Mouse (Mus musculus): ENCODE data around the gene Mslnl. TPM values are rescaled to one million over a fixed set of nuclear protein-coding genes. Genes with fewer than 3 reads are reported as not detected.
"Not testable (repeated sequence)": the region's sequence is repeated elsewhere in the genome, so short reads cannot be mapped to it uniquely, and the experiment has no call there.

The Mslnl gene
- polyA plus RNA-seq, 1 experiment from 2014 or later, result not detected

DNA sequence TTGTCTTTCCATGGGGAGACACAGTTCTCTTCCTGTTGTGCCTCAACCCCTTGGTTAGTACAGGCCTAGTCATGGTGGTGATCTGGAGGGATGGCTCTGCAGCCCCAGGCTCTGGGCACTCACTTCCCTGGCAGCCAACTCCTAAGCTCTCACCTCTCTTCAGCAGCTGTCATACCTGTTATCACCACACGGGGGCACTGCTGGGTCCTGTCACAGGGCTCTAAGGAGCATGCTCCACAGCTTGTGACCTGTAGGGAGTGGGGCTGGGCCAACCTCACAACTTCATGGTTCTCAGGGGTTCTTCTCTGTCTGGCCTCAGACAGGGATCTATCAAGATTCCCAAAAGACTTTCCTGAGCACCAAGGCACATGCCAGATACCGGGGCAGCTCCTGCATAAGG, 3.8 kb upstream of the Mslnl start:
- no peak for ATAC-seq
- Histone ChIP-seq H3K27me3 (replicated peaks; ENCODE audit: control insufficient read depth, insufficient read depth, low read length) (no peaks in the 10 kb centered on the region), H3K4me2 (replicated peaks; ENCODE audit: low read depth) (no peak overlapping the region), H3K9me3 (ENCODE audit: control insufficient read depth) (no peaks in the 10 kb centered on the region), H3K4me3 (ENCODE audit: low read depth, low read length) (no peak overlapping the region), H3K4me1 (replicated peaks; ENCODE audit: control insufficient read depth, insufficient read depth, low read length) (0 out of 2 replicates have a peak, but pooled peaks cover 4% of the 10 kb centered on the region), H3K9ac (ENCODE audit: low read depth, low read length) (no peak overlapping the region), H3K27ac (ENCODE audit: low read depth, low read length) (no peak overlapping the region), H3K36me3 (ENCODE audit: control insufficient read depth, insufficient read depth) (no peaks in the 10 kb centered on the region; the same call in 1 of the 2 replicates)
- TF ChIP-seq CTCF (IDR thresholded peaks at IDR 0.05; ENCODE audit: low read depth), result peak; percentile 97
- 11% methylated on average over 2 of the region's 2 CpGs for WGBS

DNA sequence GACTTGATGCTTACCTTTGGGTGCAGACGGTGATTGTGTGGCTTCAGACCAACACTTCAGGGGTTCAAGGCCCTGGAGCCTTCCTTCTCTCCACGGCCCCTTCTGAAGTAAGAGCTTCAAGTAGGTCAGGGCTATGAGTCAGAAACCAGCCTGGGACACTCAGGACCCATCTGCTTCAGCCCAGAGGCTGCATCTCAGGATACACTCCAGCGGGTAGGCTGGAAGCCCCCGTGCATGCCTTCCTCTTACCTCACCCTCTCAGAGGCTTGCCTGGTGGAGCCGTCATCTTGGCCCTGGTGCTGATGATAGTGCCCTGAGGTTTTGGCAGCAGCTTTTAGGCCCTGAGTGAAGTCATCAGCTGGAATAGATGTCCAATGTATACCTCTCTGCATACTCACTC, 596 bp upstream of the Mslnl start:
- H3K4me2 ChIP-seq (replicated peaks; ENCODE audit: low read depth), result no peak overlapping the region
- H3K4me3 ChIP-seq (ENCODE audit: low read depth, low read length), result no peak overlapping the region
- H3K36me3 ChIP-seq (ENCODE audit: control insufficient read depth, insufficient read depth), result no peaks in the 10 kb centered on the region; the same call in 1 of the 2 replicates
- WGBS, result 85% methylated on average over 5 of the region's 5 CpGs
- no peaks in the 10 kb centered on the region for H3K4me1 ChIP-seq (replicated peaks; ENCODE audit: control insufficient read depth, insufficient read depth, low read length)
- no peak for ATAC-seq
- no peak for TF ChIP-seq CTCF (IDR thresholded peaks at IDR 0.05; ENCODE audit: low read depth)
- no peak overlapping the region for H3K9ac ChIP-seq (ENCODE audit: low read depth, low read length)
- H3K27ac ChIP-seq (ENCODE audit: low read depth, low read length), result no peak overlapping the region
- no peaks in the 10 kb centered on the region for H3K9me3 ChIP-seq (ENCODE audit: control insufficient read depth)
- H3K27me3 ChIP-seq (replicated peaks; ENCODE audit: control insufficient read depth, insufficient read depth, low read length), result no peaks in the 10 kb centered on the region

DNA sequence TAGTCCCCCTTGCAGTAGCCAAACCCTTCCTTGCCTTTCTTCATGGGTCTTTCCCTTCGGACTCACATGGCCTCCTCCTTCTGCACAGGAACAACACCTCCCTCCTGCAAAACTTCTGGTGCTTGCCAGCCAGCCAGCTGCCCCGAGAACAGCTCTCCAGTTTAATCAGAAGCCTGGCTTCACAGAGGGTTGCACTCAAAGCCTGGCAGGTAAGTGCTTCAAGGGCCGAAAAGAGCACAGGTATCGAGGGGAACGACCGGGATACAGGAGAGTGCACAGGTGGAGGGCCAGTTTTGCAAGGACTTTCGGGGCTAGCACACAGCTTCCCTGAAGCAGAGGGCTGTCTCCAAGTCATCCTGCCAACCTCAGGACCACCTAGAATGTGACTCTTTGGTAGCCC, 3.0 kb downstream of the Mslnl start:
- Histone ChIP-seq H3K9ac (ENCODE audit: low read depth, low read length) (no peak overlapping the region), H3K4me2 (replicated peaks; ENCODE audit: low read depth) (no peak overlapping the region), H3K4me1 (replicated peaks; ENCODE audit: control insufficient read depth, insufficient read depth, low read length) (no peaks in the 10 kb centered on the region), H3K27ac (ENCODE audit: low read depth, low read length) (no peak overlapping the region), H3K4me3 (ENCODE audit: low read depth, low read length) (no peak overlapping the region), H3K36me3 (ENCODE audit: control insufficient read depth, insufficient read depth) (no peaks in the 10 kb centered on the region), H3K27me3 (replicated peaks; ENCODE audit: control insufficient read depth, insufficient read depth, low read length) (no peaks in the 10 kb centered on the region), H3K9me3 (ENCODE audit: control insufficient read depth) (no peaks in the 10 kb centered on the region)
- no peak for ATAC-seq
- WGBS, result 85% methylated on average over 7 of the region's 7 CpGs
- no peak for TF ChIP-seq CTCF (IDR thresholded peaks at IDR 0.05; ENCODE audit: low read depth)

- H3K9ac ChIP-seq (ENCODE audit: low read depth, low read length); H3K27ac ChIP-seq (ENCODE audit: low read depth, low read length); H3K27me3 ChIP-seq (replicated peaks; ENCODE audit: control insufficient read depth, insufficient read depth, low read length); H3K4me1 ChIP-seq (replicated peaks; ENCODE audit: control insufficient read depth, insufficient read depth, low read length); H3K9me3 ChIP-seq (ENCODE audit: control insufficient read depth); H3K4me3 ChIP-seq (ENCODE audit: low read depth, low read length); ATAC-seq; H3K4me2 ChIP-seq (replicated peaks; ENCODE audit: low read depth); H3K36me3 ChIP-seq (ENCODE audit: control insufficient read depth, insufficient read depth): not testable (repeated sequence)
- whole genome bisulfite sequencing, result 77% methylated on average over 12 of the region's 12 CpGs
Observed at GRCm38 (mm10) chr17:25741471-25741870, 5.6 kb downstream of the Mslnl start.

DNA sequence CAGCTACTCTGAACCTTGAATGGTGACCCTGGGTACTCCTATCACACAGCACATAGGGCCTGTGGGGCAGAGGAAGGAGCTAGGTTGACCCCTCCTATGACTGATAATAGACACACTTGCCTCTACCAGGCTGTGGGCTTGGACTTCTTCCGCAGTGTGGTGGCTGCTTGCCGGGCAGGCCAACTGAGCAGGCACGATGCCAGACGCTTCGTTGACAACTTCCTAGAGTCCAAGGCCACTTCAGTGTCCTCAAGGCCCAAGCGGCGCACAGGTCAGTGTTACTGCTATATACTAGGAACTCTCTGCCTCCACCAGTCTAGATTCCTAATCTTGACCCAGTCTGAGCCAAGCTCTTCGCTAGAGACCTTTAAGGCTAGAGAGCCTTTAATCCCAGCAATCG, 8.0 kb downstream of the Mslnl start:
- WGBS, result 87% methylated on average over 9 of the region's 9 CpGs
- TF ChIP-seq CTCF (IDR thresholded peaks at IDR 0.05; ENCODE audit: low read depth), result no peak
- Histone ChIP-seq H3K9me3 (ENCODE audit: control insufficient read depth) (no peaks in the 10 kb centered on the region), H3K27ac (ENCODE audit: low read depth, low read length) (no peak overlapping the region), H3K36me3 (ENCODE audit: control insufficient read depth, insufficient read depth) (no peaks in the 10 kb centered on the region), H3K4me2 (replicated peaks; ENCODE audit: low read depth) (no peak overlapping the region), H3K9ac (ENCODE audit: low read depth, low read length) (no peak overlapping the region), H3K27me3 (replicated peaks; ENCODE audit: control insufficient read depth, insufficient read depth, low read length) (no peaks in the 10 kb centered on the region), H3K4me1 (replicated peaks; ENCODE audit: control insufficient read depth, insufficient read depth, low read length) (no peaks in the 10 kb centered on the region), H3K4me3 (ENCODE audit: low read depth, low read length) (no peak overlapping the region)
- no peak for ATAC-seq

DNA sequence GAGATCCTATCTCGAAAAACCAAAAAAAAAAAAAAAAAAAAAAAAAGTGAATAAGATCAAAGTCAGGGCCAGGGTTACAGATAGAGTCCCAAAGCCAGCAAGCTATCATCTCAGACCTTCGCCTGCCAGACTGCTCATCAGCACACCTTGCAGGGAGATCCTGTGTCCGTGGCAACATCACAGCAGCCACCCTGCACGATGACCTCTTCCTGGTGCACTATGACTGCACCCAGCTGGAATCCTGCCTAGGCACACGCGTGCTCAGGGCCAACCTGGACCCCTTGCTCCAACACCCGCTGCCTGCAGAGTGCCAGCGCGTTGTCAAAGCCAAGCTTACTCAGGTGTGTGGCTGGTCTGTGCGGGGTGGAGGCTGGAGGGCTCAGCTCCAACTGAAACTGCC, 8.5 kb downstream of the Mslnl start:
- H3K4me3 ChIP-seq (ENCODE audit: low read depth, low read length), result no peak overlapping the region
- no peak overlapping the region for H3K4me2 ChIP-seq (replicated peaks; ENCODE audit: low read depth)
- no peak overlapping the region for H3K27ac ChIP-seq (ENCODE audit: low read depth, low read length)
- no peak overlapping the region for H3K9ac ChIP-seq (ENCODE audit: low read depth, low read length)
- ATAC-seq, result no peak
- no peaks in the 10 kb centered on the region for H3K27me3 ChIP-seq (replicated peaks; ENCODE audit: control insufficient read depth, insufficient read depth, low read length)
- H3K9me3 ChIP-seq (ENCODE audit: control insufficient read depth), result no peaks in the 10 kb centered on the region
- H3K4me1 ChIP-seq (replicated peaks; ENCODE audit: control insufficient read depth, insufficient read depth, low read length), result no peaks in the 10 kb centered on the region
- no peak for TF ChIP-seq CTCF (IDR thresholded peaks at IDR 0.05; ENCODE audit: low read depth)
- 70% methylated on average over 10 of the region's 10 CpGs for WGBS
- no peaks in the 10 kb centered on the region for H3K36me3 ChIP-seq (ENCODE audit: control insufficient read depth, insufficient read depth)

- H3K9me3 ChIP-seq (ENCODE audit: control insufficient read depth), result no peaks in the 10 kb centered on the region
- H3K9ac ChIP-seq (ENCODE audit: low read depth, low read length), result no peak overlapping the region
- H3K27ac ChIP-seq (ENCODE audit: low read depth, low read length), result no peak overlapping the region
- no peaks in the 10 kb centered on the region for H3K27me3 ChIP-seq (replicated peaks; ENCODE audit: control insufficient read depth, insufficient read depth, low read length)
- H3K4me3 ChIP-seq (ENCODE audit: low read depth, low read length), result no peak overlapping the region
- no peak for ATAC-seq
- H3K4me2 ChIP-seq (replicated peaks; ENCODE audit: low read depth), result no peak overlapping the region
- no peaks in the 10 kb centered on the region for H3K36me3 ChIP-seq (ENCODE audit: control insufficient read depth, insufficient read depth)
- 92% methylated on average over 4 of the region's 4 CpGs for WGBS
- H3K4me1 ChIP-seq (replicated peaks; ENCODE audit: control insufficient read depth, insufficient read depth, low read length), result no peaks in the 10 kb centered on the region
- TF ChIP-seq CTCF (IDR thresholded peaks at IDR 0.05; ENCODE audit: low read depth), result no peak
Observed at GRCm38 (mm10) chr17:25748238-25748637, 12.4 kb downstream of the Mslnl start.

All from intestine, postnatal 0 days (tissue).